Mouse (Mus musculus) kidney, postnatal 14 days (tissue): ENCODE results near the gene Sphk1.

Experiments used
- DNase-seq: peaks from one replicate; pipeline ENCODE4 v3.0.0; 2022; ENCODE audit warnings: mixed read lengths

Gene Sphk1

GRCm38 (mm10) chr11:116508689-116509088, 22.0 kb upstream of the Sphk1 start:
- DNase-seq: no peak

DNA sequence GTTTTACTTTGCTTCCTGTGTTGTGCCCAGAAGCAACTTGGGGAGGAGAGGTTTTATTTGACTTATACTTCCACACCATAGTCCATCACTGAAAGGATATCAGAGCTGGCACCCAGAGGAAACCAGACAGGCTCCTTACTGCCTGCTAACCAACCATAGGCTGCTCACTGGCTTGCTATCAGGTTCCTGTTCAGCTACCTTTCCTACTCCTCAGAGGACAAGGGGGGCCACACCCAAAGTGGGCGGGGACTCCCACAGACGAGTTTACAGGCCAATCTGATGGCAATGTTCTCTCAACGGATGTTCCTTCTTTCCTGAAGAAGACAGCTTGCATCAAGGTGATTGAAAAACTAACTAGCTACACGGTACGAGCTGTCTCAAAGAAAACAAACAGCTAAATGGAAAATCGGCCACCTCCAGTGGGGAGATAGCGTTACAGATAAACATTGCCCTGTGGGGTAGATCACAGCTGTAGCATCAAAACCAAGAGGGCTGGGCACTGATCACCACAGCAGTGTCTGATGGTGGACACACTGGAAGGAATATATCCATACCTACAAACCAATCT, 19.3 kb upstream of the Sphk1 start:
- no peak for DNase-seq

DNA sequence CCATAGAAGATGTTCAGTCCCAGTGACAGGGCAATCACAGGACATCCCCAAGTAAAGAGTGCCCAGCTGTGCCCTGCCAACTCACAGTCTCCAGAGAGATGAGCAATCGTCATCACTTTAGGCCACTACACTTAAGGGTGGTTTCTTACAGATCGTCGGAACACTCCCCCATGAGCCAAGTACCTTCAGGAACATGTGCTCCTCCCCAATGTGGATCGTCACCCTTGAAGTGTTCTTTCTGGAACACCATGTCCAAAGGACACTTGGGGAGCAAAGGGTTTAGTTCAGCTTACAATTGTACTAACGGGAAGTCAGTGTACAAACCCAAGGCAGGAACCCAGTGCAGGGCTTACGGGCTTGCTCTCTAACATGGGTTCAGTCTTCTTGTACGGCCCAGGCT, 18.6 kb upstream of the Sphk1 start:
- DNase-seq: no peak

DNA sequence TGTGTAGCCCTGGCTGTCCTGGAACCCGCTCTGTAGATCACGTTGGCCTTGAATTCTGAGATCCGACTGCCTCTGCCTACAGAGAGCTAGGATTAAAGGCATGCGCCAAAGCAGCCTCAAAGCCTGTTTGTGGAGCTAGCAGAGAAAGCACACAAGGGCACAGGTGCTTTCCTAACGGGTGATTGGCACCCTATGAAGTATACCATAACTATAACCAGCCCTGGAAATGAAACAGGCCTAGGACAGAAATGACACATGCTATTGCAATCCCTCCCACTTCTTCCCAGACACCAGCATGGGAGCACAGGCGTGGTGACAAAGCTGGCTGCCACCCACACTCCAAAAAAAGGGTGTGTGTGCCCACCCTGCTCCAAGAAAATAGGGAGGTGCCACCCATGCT, 17.7 kb upstream of the Sphk1 start:
- no peak for DNase-seq

- DNase-seq: no peak
These were observed 17.1 kb upstream of the Sphk1 start for GRCm38 (mm10) chr11:116513531-116514038.

DNA sequence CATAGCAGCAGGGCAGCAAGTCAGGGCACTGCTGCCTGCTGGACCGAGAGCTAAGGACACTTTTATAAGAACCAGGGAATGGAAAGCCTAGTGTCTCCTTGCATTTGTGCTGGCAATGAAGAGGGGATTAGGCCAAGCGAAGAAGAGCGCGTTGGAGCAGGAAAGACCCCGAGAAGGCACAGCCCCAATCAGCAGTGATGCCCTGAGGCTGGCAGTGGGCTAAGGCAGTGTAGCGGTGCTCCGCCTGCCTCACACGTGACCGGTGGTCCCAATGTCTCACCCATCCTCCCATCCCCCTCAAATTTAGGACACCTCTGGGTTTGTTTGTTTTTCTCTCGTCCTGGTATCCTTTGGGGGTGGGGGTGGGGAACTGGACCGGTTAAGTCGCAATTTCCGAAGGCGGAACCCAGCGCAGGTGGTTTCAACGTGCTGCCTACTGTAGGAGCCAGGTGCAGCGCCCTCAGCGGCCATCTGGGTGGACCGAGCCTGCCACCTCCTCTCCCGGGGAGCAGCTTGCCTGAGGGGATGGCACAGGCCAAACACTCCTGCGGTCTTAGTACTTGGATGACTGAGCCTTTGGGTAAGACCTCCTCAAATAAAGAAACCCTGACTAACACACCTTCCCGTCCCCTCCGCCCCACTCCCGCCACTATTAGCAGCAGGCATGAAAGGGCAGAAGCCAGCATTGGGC, 15.2 kb upstream of the Sphk1 start:
- peak; percentile 41 for DNase-seq

- DNase-seq: peak; percentile 63
These were observed 12.2 kb upstream of the Sphk1 start for GRCm38 (mm10) chr11:116518482-116518881.

DNA sequence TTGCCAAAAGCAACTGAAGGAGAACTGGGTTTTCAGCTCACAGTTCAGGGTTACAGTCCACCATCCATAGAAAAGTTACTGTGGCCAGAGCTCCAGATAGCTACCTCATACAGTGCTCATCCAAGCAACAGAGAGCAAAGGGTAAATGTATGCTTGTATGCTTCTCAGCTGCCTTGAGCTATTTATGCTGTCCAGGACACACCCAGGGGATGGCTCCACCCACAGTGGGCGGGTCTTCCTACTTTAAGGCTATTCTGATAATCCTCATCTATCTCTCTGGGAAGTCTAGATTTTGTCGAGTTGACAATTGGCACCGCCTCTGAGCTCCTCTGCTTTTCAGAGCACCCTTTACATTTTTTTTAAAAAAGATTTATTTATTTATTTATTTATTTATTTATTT, 9.6 kb upstream of the Sphk1 start:
- DNase-seq: peak; percentile 37

GRCm38 (mm10) chr11:116522046-116522445, 8.7 kb upstream of the Sphk1 start:
- DNase-seq: no peak

GRCm38 (mm10) chr11:116522886-116523698, 7.6 kb upstream of the Sphk1 start:
- DNase-seq: peak; percentile 53

- peak; percentile 64 for DNase-seq
These were observed 7.0 kb upstream of the Sphk1 start for GRCm38 (mm10) chr11:116523699-116524189.

DNA sequence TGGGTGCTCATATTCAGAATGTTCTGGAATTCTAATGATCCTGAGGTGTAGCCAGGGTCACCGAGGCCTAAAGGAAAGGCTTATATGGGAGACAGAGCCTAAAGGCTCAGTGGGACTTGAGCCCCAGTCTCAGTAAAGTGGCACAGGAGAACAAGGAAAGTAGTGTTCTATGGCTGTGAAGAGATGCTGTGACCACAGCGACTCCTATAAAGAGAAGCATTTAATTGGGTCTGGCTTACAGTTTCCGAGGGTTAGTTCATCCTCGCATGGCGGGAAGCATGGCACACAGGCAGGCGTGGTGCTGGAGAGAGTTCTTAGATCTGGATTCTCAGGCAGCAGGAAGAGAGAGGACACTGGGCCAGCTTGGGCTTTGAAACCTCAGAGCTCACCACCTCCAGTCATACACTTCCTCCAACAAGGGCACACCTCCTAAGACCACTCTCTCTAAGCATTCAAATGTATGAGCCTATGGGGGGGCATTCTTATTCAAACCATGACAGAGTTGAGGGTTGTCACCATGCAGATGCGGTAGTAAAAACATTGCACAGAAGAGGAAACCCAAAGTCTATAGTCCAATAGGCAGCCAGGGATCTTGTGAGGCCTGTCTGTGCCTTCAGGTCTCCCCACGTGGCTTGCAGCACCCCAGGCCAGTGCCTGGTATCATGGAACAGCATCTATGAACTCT, 1.9 kb upstream of the Sphk1 start:
- DNase-seq: no peak

GRCm38 (mm10) chr11:116531371-116532191, 856 bp downstream of the Sphk1 start:
- DNase-seq: peak; percentile 27

GRCm38 (mm10) chr11:116532262-116532809, 1.6 kb downstream of the Sphk1 start:
- DNase-seq: peak; percentile 33

GRCm38 (mm10) chr11:116532810-116533338, 2.1 kb downstream of the Sphk1 start:
- DNase-seq: peak; percentile 88

GRCm38 (mm10) chr11:116533341-116534153, 2.8 kb downstream of the Sphk1 start:
- peak; percentile 50 for DNase-seq

DNA sequence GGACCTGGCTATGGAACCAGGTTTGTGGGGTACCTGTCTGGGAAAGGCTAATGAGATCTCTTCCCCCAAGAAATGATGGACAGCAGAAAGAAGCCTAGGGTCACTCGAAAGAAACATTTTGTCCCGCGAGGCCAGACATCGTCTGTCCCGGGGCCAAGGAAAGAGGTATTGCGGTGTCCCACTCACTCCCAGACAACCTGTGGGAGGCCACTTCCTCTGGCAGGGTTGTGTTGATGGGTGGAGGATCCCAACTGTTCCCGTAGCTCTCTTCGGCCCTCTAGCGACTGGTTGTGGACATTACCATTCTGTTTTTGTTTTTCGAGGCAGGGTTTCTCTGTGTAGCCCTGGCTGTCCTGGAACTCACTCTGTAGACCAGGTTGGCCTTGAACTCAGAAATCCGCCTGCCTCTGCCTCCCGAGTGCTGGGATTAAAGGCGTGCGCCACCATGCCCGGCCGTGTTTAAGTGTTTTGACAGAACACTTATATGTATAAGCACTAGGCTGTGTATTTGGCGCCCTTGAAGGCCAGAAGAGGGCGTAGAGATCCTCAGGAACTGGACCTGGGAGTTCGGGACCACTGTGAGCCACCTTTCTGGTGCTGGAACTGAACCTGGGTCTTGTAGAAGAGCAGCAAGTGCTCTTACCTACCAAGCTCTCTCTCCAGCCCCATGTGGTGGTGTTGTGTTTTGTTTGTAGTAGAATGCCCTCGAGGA, 3.6 kb downstream of the Sphk1 start:
- peak; percentile 83 for DNase-seq

DNA sequence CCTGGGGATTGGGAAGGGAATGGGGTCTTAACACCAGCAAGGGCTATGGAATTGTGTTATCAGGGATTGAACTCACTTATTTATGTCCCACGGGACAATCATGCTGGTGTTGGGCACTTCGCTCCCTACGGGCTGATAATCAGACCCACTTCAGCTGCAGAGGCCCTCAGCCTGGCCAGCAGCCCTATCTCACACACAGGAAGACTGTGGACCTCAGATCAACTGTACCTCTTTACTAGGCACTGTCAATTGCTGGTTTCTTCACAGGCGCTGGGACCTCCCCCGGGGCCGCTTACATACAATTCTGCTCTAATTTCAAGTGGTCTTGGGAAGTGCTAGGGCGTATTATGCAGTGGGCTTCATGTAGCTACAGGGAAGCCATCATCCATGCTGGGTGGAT, 6.0 kb downstream of the Sphk1 start:
- DNase-seq: no peak

GRCm38 (mm10) chr11:116537388-116537787, 6.7 kb downstream of the Sphk1 start:
- no peak for DNase-seq
